Comparison of ENCODE assay signal across 10 mouse cellular contexts in genomic region chr13:51777738-51778274, GRCm38 (mm10). TPM values are rescaled to one million over a fixed set of nuclear protein-coding genes. Genes with fewer than 3 reads are reported as not detected.
DNase-seq lines count a peak whose midpoint lies in the region; ATAC-seq and TF ChIP-seq lines count a peak whose summit lies in the region.
"Had no signal": no experiment of that assay in that cellular context is flagged by ENCODE, and none has a peak within 500 bp of the region (broad histone marks: within the 10 kb centered on the region; RNA-seq: fewer than 3 reads in every experiment).

No protein-coding gene starts in this region.

- H3K9me3 ChIP-seq in intestine, embryonic 15.5 days: no peaks in the 10 kb centered on the region
- no peaks in the 10 kb centered on the region for H3K9me3 ChIP-seq in intestine, postnatal 0 days (ENCODE audit: control insufficient read depth)
- no peaks in the 10 kb centered on the region for H3K9me3 ChIP-seq in G1E (replicated peaks)
- no peaks in the 10 kb centered on the region for H3K9me3 ChIP-seq in neural tube, embryonic 13.5 days
- H3K9me3 ChIP-seq: limb, embryonic 15.5 days; stomach, embryonic 15.5 days had no signal

- WGBS in intestine, embryonic 15.5 days: 65% methylated on average over 6 of the region's 6 CpGs
- 67% methylated on average over 6 of the region's 6 CpGs for WGBS in intestine, postnatal 0 days
- 55% methylated on average over 6 of the region's 6 CpGs for WGBS in neural tube, embryonic 13.5 days

- no peaks in the 10 kb centered on the region for H3K36me3 ChIP-seq in intestine, embryonic 15.5 days
- H3K36me3 ChIP-seq in intestine, postnatal 0 days (ENCODE audit: control insufficient read depth, insufficient read depth): no peaks in the 10 kb centered on the region
- peaks cover 93% of the 10 kb centered on the region for H3K36me3 ChIP-seq in G1E (replicated peaks)
- no peaks in the 10 kb centered on the region for H3K36me3 ChIP-seq in neural tube, embryonic 13.5 days
- H3K36me3 ChIP-seq: limb, embryonic 15.5 days; stomach, embryonic 15.5 days had no signal

- no peak overlapping the region for H3K27ac ChIP-seq in intestine, embryonic 15.5 days
- H3K27ac ChIP-seq in intestine, postnatal 0 days (ENCODE audit: low read depth, low read length): no peak overlapping the region
- peak overlapping the region; percentile 57; the same call in 1 of the 2 replicates for H3K27ac ChIP-seq in neural tube, embryonic 13.5 days (replicated peaks)
- H3K27ac ChIP-seq: limb, embryonic 15.5 days; stomach, embryonic 15.5 days had no signal

- no peak overlapping the region for H3K9ac ChIP-seq in intestine, embryonic 15.5 days
- H3K9ac ChIP-seq in intestine, postnatal 0 days (ENCODE audit: low read depth, low read length): no peak overlapping the region
- H3K9ac ChIP-seq in neural tube, embryonic 13.5 days: peak overlapping the region; percentile 52
- H3K9ac ChIP-seq: limb, embryonic 15.5 days; stomach, embryonic 15.5 days had no signal

- peaks cover 10% of the 10 kb centered on the region; the same call in 1 of the 2 replicates for H3K4me1 ChIP-seq in intestine, embryonic 15.5 days (replicated peaks)
- H3K4me1 ChIP-seq in intestine, postnatal 0 days (replicated peaks; ENCODE audit: control insufficient read depth, insufficient read depth, low read length): no peaks in the 10 kb centered on the region
- H3K4me1 ChIP-seq in G1E (ENCODE audit: insufficient read depth, low read depth, low read length): peaks cover 71% of the 10 kb centered on the region
- peaks cover 30% of the 10 kb centered on the region for H3K4me1 ChIP-seq in neural tube, embryonic 13.5 days (replicated peaks)
- H3K4me1 ChIP-seq: stomach, embryonic 15.5 days had no signal

- DNase-seq in G1E (ENCODE audit: low spot score): no peak
- DNase-seq in brain, embryonic 14.5 days (ENCODE audit: low read depth): peak; percentile 51
- peak; percentile 49 for DNase-seq in heart, postnatal 4 days
- no peak for DNase-seq in B cell, adult 2 months
- no peak for DNase-seq in gastrocnemius, postnatal 36 days

- H3K4me2 ChIP-seq in intestine, embryonic 15.5 days (replicated peaks): no peak overlapping the region
- H3K4me2 ChIP-seq in intestine, postnatal 0 days (replicated peaks; ENCODE audit: low read depth): no peak overlapping the region
- H3K4me2 ChIP-seq in neural tube, embryonic 13.5 days: peak overlapping the region; percentile 9; the same call in 1 of the 2 replicates
- H3K4me2 ChIP-seq: limb, embryonic 15.5 days; stomach, embryonic 15.5 days had no signal

- no peak for TF ChIP-seq POLR2A in brain, embryonic 14.5 days (IDR thresholded peaks at IDR 0.05; ENCODE audit: borderline replicate concordance, extremely low read depth, insufficient read depth, insufficient read length, poor library complexity, severe bottlenecking)

- H3K4me3 ChIP-seq in intestine, embryonic 15.5 days (replicated peaks): no peak overlapping the region
- H3K4me3 ChIP-seq in intestine, postnatal 0 days (ENCODE audit: low read depth, low read length): no peak overlapping the region
- peak overlapping the region; percentile 49; the same call in 1 of the 2 replicates for H3K4me3 ChIP-seq in G1E (ENCODE audit: low read depth, low read length)
- H3K4me3 ChIP-seq in neural tube, embryonic 13.5 days: no peak overlapping the region
- H3K4me3 ChIP-seq: limb, embryonic 15.5 days; stomach, embryonic 15.5 days had no signal

- H3K27me3 ChIP-seq in intestine, embryonic 15.5 days (replicated peaks): no peaks in the 10 kb centered on the region
- no peaks in the 10 kb centered on the region for H3K27me3 ChIP-seq in intestine, postnatal 0 days (replicated peaks; ENCODE audit: control insufficient read depth, insufficient read depth, low read length)
- no peaks in the 10 kb centered on the region for H3K27me3 ChIP-seq in G1E (ENCODE audit: insufficient read depth, low read length)
- H3K27me3 ChIP-seq in neural tube, embryonic 13.5 days: no peaks in the 10 kb centered on the region
- H3K27me3 ChIP-seq: limb, embryonic 15.5 days; stomach, embryonic 15.5 days had no signal

- no peak for TF ChIP-seq CTCF in intestine, postnatal 0 days (IDR thresholded peaks at IDR 0.05; ENCODE audit: low read depth)
- TF ChIP-seq CTCF in G1E (IDR thresholded peaks at IDR 0.05; ENCODE audit: low read depth, low read length): no peak
- no peak for TF ChIP-seq CTCF in brain, embryonic 14.5 days (IDR thresholded peaks at IDR 0.05; ENCODE audit: borderline replicate concordance, extremely low read depth, insufficient read depth, insufficient read length)

- peak; percentile 27; the same call in 1 of the 2 replicates for ATAC-seq in intestine, embryonic 15.5 days
- ATAC-seq in intestine, postnatal 0 days: no peak; the same call in 1 of the 2 replicates
- ATAC-seq in G1E (ENCODE audit: extremely low read depth, insufficient number of reproducible peaks, low FRiP score, poor library complexity, severe bottlenecking): no peak
- ATAC-seq in neural tube, embryonic 13.5 days (ENCODE audit: low read depth): peak; percentile 20; the same call in 1 of the 2 replicates

- intact Hi-C loops in gastrocnemius, postnatal 36 days (cut with DNase I): no loop called here

RNA-seq across cellular contexts. Expression of gene Sema4d, which starts 15.7 kb away (rescaled TPM):
- polyA plus RNA-seq in intestine, embryonic 15.5 days (2015; fragmentation: Nextera tagmentation; extraction: Ambion mirVana): 6.2 and 7.0 TPM in 2 replicates
- 3.4 TPM in 2 replicates for polyA plus RNA-seq in intestine, postnatal 0 days (2015; fragmentation: Nextera tagmentation; extraction: Ambion mirVana)
- total RNA-seq in G1E (2014; fragmentation: Nextera tagmentation) (62.1 and 66.9 TPM in 2 replicates), G1E (2017) (15.6 and 17.3 TPM in 2 replicates)
- polyA plus RNA-seq in G1E (2012): 58.6 and 64.7 TPM in 2 replicates
- 20.4 and 25.6 TPM in 2 replicates for polyA plus RNA-seq in brain, embryonic 14.5 days (2012; rRNA removed)
- total RNA-seq in heart, postnatal 4 days (2021): 10 to 100 TPM; 54.7 to 61.4 TPM
- polyA plus RNA-seq in neural tube, embryonic 13.5 days (2015; fragmentation: Nextera tagmentation; extraction: Ambion mirVana): 14.3 TPM in 2 replicates
- 100 to 1,000 TPM; 123 to 134 TPM for total RNA-seq in gastrocnemius, postnatal 36 days (2021)

Comparison
In these comparisons a context has a peak if more than half of its experiments do, and no peak if none do; other contexts are left out.
1. ATAC-seq: peak in intestine, embryonic 15.5 days (single experiment) and neural tube, embryonic 13.5 days (single experiment); none in intestine, postnatal 0 days (single experiment) and G1E (single experiment).
2. DNase-seq: peak in brain, embryonic 14.5 days (single experiment) and heart, postnatal 4 days (single experiment); none in G1E (single experiment), B cell, adult 2 months (0 of 2) and gastrocnemius, postnatal 36 days (0 of 2).